Mouse (Mus musculus): ENCODE measurements around the gene Gtf2f2.

- no peak for TF ChIP-seq CTCF (IDR thresholded peaks at IDR 0.05; ENCODE audit: low read depth)
- no peak for TF ChIP-seq EP300 (IDR thresholded peaks at IDR 0.05; ENCODE audit: low read depth)
Measured at GRCm38 (mm10) chr14:76045767-76046166, 35.1 kb upstream of the Gtf2f2 start.

All from liver, postnatal 0 days (tissue).